Mouse (Mus musculus) T-helper 17 cell (primary cell): ENCODE data around the gene Plekhh2.

ENCODE experiments used
- in situ Hi-C, 2 experiments: fragments of 300-600 bp; cut with MboI, MseI; formaldehyde crosslinking; loops; 1 replicate in 1 of 2; 2 replicates in 1 of 2; pipeline ENCODE4 v1.15.1; 2025; ENCODE audit warnings: high pct_unique_total_duplicates in 2 of 2

Plekhh2 gene

DNA sequence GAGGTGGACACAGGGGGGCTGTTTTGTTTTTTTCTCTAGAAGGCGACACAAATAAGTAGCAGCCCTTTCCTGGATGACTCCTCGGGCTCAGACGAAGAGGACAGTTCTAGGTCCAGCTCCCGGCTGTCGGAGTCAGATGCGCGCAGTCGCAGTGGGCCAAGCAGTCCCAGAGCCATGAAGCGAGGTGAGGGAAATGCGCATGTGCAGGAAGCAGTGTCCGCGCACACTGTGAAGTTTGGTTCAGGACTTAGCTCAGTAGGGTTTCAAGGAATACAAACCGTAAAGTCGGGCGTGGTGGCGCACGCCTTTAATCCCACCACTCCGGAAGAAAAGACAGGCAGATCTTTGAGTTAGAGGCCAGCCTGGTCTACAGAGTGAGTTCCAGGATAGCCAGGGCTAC, 59.9 kb downstream of the Plekhh2 start:
- in situ Hi-C loops: no loop called here

DNA sequence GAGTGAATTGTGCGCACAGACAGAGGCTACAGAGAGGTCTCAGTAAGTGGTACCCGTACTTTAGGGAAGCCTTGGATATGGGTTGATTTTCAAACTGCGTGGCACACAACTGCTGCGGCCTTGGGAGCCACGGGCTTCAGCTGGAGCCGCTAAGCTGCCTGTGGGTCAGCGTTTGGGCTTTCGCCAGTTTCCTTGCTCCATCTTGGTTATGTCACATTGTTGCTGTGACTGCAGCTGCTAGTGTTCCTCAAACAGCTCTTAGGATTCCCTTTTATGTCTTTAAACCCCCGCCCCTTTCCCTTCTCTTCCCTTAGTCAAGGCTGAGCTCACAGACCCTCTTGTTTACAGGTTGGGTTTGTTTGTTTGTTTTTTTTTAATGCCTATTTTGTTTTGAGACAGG, 61.6 kb downstream of the Plekhh2 start:
- in situ Hi-C loops: no loop called here

- in situ Hi-C loops: no loop called here
Observed at GRCm38 (mm10) chr17:84573940-84574339, 62.2 kb downstream of the Plekhh2 start.

GRCm38 (mm10) chr17:84575108-84575507, 63.4 kb downstream of the Plekhh2 start:
- in situ Hi-C loops: no loop called here

- in situ Hi-C loops: no loop called here
Observed at GRCm38 (mm10) chr17:84576621-84577293, 65.1 kb downstream of the Plekhh2 start.

- in situ Hi-C loops: no loop called here
Observed at GRCm38 (mm10) chr17:84579249-84579648, 67.6 kb downstream of the Plekhh2 start.

GRCm38 (mm10) chr17:84579817-84580216, 68.1 kb downstream of the Plekhh2 start:
- in situ Hi-C loops: no loop called here

DNA sequence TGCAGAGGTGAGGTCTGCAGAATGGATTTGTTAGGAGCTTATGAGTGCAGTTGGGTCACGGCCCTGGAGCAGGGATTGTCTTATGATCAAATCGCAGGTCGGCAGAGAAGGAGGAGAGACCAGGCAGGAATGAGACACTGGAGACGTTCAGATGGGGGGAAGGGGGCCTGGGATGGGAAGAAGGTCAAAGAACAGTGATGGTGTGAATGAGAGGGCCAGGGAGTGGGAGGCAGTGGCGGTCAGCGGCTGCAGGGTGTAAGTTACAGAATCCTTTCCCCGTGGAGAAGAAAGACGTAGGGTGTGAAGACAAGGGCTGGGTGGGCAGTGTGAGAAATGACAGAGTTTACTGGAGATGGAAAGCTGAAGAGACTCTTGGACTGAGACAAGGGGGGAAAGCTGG, 69.1 kb downstream of the Plekhh2 start:
- in situ Hi-C loops: no loop called here

DNA sequence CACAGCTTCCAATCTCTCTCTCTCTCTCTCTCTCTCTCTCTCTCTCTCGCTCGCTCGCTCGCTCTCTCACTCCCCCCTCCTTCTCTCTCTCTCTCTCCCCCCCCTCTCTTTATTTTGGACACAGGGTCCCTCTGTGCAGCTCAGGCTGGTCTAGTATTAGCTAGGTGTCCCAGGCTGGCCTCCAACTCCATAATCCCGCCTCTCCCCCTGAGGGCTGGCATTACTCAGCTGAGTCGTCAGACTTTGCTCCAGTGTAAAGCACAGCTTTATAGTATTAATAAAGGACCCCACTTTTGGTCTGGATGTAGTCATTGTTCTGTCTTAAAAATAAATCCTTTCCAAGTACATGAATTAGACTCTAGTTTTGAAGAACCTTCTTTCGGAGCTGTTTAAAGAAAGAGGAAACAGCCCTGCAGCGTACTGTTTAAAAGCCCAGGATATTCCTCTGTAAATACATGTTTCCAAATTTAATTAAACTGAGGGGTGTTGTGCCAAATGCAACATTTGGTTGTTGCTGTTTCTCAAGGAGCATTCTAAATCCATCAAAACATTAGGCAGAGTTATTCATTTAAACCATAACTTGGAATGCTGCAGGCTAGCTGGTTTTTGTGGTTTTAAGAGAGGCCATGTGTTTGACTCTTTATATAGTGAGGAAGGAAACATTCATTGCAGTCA, 70.2 kb downstream of the Plekhh2 start:
- in situ Hi-C loops: no loop called here

DNA sequence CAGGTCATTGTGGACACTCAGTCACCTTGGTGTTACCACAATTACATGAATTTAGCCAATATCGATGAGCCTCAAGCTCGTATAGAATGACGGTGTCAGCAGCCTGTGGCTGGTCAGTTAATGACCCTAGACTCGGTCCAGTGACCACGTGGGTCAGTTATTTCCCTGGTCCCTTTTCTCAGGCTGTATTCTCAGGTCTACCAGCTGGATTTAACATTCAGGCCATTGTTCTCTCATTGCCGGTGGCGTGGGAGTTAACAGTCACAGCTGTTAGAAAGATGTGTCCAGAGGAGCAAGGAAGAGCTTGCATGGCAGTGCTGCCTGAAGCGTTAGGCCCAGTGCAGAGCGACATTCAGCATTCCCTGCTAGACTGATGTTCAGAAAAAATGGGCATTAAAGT, 72.4 kb downstream of the Plekhh2 start:
- in situ Hi-C loops: no loop called here

GRCm38 (mm10) chr17:84585104-84585503, 73.4 kb downstream of the Plekhh2 start:
- in situ Hi-C loops: no loop called here

DNA sequence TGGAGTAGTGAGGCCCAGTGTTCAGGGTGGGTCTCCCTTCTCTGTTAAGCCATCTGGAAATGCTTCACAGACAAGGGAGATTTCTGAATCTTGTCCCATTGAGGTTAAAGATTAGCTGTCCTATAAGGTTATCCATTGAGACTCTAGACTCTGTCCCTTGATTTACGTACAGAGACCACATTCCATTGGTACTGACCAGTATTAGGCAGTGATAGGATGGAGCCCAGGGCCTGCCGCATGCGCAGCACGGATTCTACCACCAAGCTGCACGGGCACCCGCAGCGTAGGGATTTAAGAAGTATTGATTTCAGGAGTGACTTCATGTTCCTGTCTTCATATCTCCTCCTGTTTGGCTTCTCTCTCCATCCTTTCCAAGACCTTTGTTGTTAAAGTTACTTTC, 78.4 kb downstream of the Plekhh2 start:
- in situ Hi-C loops: no loop called here

DNA sequence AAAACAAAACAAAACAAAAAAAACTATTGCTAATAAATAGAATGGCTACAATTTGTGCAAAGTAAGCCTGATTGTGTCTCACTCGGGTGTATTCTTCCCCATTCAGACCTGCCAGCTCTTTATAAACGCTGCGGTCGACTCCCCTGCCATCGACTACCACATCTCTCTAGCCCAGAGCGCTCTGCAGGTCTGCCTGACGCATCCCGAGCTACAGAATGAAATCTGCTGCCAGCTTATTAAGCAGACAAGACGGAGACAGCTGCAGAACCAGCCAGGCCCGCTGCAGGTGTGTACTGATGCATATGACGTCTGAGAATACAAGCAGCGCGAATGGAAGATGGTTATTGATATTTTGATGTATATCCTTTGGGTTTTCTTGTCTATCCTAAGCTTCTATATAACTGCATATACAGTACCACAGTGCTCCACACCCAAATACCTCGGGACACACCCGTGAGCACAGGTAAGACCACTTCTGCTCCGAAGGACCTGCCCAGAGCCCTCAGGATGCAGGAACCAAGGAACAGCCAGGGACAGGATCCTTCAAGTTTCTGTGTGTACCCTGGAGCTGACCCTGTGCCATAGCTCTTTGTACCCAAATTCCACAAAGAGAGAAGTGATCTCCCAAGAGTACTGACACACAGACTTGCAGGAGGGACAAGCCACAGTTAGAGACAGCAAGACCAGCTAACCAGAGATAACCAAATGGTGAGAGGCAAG, 79.9 kb downstream of the Plekhh2 start:
- in situ Hi-C loops: no loop called here

DNA sequence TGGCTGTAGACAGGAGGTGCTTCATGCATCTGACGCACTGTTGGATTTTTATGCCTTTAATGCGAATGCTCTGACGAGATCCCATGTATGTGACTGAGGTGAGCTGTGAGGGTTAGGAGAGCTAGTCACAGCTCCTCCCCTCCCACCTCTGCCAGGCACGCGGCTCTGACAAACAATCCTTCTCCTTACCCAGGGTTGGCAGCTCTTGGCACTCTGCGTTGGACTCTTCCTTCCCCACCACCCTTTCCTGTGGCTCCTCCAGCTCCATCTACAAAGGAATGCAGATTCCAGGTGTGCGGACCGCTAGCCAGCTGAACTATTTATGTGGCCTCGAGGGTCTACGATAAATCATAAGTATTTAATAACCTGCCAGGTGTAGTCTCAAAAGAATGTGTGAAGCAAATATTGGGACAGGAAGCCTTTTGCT, 84.3 kb downstream of the Plekhh2 start:
- in situ Hi-C loops: no loop called here

DNA sequence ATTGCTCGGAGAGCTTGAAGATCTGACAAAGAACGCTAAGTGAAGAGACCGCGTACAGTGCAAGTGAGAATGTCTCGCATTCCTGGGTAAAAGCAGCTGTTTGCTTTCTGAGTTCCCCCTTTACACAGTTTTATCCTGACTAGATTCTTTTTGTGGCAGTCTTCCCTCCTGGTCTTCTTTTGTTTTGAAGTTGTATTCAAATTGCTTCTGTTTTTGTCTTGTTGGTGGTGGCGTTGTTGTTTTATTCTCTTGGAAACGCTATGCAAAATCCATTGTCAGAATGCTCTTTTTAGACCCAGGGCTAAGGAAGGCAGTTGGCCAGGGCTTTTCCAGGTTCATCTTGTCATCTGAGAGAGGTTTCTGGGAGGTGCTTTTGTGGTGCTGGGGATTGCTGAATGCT, 84.8 kb downstream of the Plekhh2 start:
- in situ Hi-C loops: no loop called here

DNA sequence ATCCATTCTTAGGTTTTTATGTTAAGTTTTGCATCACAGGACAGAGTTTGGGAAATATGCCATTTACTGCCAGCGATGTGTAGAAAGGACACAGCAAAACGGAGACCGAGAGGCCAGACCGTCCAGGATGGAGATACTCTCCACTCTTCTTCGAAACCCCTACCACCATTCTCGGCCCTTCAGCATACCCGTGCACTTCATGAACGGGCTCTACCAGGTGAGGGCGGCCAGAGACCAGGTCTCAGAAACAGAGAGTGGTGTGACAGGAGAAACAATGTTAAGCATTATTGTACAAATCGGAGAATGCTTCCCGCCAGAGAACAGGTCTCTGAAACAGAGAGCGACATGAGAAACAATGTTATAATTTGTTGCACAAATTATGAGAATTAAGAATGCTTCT, 86.2 kb downstream of the Plekhh2 start:
- in situ Hi-C loops: no loop called here

DNA sequence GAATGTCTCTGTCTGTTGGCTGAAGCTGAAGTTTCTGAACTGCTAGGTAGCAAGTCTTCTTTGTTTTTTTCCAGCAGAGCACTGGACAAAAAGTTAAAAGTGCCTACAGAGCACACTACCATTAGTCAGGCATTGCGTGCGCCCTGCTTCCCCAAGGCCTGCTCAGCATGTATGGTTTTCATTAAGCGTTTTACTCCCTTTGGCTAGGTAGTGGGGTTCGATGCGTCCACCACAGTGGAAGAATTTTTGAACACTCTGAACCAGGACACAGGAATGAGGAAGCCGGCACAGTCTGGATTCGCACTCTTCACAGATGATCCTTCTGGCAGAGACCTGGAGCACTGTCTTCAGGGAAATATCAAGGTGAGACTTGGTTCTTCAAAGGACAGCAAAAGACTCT, 87.2 kb downstream of the Plekhh2 start:
- in situ Hi-C loops: no loop called here

DNA sequence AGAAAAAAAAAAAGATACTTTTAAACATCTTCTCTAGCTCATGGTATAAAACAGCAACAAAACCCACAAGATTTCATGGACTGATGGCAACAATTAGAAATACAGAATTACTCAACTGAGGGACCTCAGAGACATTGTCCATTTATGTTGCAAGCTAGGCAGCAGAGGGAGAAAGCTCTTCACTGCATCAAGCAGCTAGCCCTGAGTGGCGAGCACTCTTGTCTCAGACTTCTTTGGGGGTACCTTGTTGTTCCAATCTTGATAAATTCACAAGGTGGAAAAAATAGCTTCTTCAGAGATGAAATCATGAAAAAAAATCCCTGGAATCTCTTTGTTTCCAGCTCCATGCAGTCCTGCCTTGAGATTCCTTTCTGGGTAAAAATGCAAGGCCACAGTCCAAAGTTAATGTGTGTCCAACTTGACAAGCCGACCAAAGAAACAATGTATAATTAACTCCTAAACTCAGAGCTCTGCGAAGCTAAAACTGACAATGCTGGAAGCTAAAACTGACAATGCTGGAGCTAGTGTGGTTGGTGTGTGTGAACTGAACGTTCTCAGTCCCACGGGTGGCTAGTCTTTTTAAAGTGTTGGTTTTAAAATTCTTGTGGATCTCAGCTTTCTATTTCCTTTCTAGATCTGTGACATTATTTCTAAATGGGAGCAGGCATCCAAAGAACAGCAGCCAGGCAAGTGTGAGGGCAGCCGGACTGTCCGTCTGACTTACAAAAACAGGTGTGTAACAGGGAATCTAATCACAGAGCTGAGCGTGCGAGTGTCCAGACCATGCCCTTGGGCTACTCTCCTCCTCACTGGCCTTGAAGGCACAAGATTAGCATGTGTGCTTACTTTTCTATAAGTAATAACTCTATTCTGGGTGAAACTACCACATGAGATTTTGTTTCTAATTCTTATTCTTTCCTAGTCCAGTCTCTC, 88.6 kb downstream of the Plekhh2 start:
- in situ Hi-C loops: no loop called here

- in situ Hi-C loops: no loop called here
Observed at GRCm38 (mm10) chr17:84601805-84602204, 90.1 kb downstream of the Plekhh2 start.

- in situ Hi-C loops: no loop called here
Observed at GRCm38 (mm10) chr17:84603202-84603627, 91.5 kb downstream of the Plekhh2 start.

DNA sequence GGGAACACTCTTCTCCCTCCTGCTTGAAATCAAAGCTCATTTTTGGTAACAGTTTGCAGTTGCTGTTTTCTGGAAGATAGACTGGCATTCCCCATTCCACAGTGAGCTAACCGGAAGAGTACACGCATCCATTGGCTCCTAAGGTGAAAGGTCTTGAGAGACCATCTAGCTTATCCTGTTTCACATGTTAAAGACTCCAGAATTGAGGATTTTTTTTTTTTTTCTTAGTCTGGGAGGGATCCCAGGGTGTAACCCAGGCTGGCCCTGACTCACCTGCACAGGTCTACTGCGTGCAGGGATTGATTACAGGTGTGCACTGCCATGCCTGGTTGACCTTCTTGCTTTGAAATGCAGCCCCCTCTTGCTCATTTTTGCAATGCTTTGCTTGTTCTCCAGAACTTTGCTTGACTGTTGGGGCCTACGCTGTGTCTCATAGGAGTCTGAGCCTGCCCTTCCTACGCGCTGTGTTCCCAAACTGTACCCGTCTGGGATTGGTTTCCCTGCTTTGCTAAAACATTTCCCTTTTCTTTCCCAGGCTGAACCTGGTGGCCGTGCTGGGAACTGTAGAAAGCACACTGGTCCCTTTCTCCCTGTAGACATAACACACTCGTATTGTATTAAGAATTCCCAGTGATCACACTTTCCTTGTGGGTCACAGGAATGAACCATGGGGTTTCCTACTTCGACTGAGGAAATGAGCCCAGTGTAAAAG, 92.2 kb downstream of the Plekhh2 start:
- in situ Hi-C loops: no loop called here
